Mouse (Mus musculus): Measurements from ENCODE around the gene Syngr2.
"Not testable (repeated sequence)": the region's sequence is repeated elsewhere in the genome, so short reads cannot be mapped to it uniquely, and the experiment has no call there.

Gene Syngr2

DNA sequence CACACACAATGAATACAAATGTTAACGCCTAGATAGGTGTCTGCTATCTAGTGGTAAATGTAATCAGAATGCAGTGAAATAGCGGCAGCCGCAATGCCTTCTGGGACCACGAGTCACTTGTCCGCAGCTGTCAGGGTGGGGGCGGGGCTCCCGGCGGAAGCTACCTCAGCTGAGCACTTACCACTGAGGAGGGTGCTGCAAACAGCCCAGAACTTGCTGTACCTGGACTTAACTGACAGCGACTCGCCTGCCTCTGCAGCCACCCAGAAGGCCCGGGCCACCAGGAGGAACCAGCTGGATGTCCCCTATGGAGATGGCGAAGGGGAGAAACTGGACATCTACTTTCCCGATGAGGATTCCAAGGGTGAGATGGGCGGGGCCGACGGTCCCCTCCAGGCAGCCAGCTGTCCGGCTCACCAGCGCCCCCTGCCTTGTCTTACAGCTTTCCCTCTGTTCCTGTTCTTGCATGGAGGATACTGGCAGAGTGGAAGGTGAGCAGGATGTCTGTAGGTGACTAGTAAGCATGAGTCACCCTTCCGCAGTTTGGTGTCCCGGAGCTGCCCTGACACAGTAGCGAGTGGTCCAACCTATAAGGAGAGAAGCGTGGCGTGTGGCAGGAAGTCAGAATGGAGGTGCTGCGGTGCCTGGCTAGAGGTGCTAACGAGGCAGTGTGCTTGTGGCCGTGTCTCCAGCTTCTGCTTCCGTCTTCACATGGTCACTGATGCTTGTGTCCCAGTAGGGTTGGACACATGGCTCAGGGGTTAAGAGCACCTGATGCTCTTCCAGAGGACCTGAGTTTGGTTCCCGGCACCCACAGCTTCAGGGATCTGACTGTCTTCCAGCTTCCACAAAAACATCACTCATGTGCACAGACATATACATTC is 22.9 kb downstream of the Syngr2 start:
- peak; percentile 97 for DNase-seq (ENCODE audit: low read depth, low spot score)

DNA sequence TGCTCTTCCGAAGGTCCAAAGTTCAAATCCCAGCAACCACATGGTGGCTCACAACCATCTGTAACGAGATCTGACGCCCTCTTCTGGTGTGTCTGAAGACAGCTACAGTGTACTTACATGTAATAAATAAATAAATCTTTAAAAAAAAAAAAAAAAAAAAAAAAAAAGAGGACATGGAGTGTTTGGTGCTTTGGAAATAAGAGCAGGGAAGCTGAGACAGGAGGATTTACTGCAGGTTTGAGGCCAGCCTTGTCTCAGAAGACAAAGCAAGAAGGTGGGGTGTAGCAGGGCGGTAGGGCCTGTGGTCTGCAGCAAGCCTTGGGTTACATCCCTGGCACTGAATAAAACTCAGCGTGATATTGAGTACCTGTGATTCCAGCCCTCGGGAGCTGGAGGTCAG is 24.0 kb downstream of the Syngr2 start:
- not testable (repeated sequence) for DNase-seq (ENCODE audit: low read depth, low spot score)

DNA sequence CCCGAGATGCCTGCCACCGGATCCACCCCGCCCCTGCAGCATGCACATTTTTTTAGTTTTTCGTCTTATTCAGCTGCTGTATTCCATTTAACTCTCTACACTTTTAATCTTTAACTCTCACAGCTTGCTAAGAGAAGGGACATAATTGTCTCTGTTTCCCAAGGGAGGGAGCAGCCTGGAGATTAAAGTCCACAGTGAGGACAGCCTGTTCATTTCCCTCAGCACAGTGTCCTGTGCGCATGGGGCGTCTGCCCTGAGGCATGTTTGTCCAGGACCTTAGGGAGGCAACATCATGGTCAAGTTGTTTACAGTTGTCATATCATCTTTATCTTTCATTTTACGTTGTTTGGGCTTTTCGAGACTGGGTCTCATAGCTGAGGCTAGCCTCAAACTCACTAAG is 24.6 kb downstream of the Syngr2 start:
- DNase-seq (ENCODE audit: low read depth, low spot score), result no peak

DNA sequence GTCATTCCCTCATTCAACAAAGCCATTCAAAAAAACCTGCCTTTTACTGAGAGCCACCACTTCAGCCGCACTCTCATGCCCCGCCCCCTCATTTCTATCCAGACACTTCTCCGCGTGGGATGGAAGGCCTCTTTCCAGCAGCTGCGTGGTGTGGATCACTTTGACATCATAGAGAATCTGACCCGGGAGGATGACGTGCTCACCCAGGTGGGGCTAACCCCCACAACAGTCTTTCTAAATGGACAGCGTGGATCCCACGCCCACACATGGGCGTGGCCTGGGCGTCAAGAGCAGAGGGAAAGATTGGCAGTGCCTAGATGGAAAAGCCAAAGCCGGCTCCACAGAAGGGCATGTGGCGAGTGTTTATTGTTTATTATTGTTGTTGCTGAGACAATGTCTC is 26.8 kb downstream of the Syngr2 start:
- DNase-seq (ENCODE audit: low read depth, low spot score), result peak; percentile 73

DNA sequence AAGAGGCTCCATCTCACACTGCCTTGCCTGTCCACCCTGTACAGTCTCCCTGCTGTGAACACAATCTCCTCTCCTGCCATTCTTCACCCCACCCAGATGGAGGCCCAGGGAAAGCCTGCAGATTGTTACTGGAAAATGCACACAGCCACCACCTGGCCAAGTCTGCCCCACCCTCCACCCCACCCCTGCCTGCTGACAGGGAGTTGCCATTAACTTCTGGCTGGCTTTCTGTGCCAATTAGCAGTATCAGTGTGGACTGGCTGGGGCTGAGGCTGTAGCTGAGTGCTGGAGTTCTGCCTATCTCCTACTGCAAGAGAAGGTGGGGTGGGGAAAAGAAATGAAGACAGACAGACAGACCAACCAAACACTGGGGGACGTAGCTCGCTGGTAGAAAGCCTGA is 29.1 kb downstream of the Syngr2 start:
- DNase-seq (ENCODE audit: low read depth, low spot score), result no peak

DNA sequence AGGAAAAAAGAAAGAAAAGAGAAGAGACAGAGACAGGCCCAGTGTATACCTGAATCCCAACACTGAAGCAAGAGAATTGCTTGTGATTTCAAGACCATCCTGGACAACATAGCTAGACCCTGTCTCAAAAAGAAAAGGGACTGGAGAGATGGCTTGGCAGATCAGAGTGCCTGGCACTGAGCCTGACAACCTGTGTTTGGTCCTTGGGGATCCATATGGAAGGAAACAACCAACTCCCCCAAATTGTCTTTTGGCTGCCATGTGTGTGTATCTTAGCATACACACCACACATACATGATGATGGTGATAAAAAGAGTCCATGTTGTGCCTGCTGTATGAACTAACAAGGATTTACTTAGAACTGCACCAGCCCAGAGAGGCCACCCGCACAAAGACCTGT is 29.6 kb downstream of the Syngr2 start:
- DNase-seq (ENCODE audit: low read depth, low spot score), result no peak

DNA sequence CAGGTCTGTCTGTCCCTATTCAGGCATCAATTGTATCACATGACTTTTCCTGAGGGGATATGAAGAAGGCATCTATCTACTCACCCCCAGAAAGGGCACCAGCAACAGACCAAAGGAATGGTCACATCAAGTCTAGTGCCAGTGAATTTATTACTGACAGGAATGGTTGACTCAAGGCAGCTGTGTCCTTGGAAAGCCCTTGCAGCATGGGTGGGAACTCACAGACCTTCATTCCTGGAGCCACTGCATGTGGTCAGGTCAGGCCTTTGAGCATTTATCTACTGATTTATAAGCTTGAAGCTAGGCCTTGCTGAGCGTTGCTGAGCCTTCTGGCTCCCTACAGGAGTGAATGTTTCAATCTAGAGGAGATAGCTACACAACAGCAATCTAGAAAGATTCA is 31.4 kb downstream of the Syngr2 start:
- DNase-seq (ENCODE audit: low read depth, low spot score), result no peak

DNA sequence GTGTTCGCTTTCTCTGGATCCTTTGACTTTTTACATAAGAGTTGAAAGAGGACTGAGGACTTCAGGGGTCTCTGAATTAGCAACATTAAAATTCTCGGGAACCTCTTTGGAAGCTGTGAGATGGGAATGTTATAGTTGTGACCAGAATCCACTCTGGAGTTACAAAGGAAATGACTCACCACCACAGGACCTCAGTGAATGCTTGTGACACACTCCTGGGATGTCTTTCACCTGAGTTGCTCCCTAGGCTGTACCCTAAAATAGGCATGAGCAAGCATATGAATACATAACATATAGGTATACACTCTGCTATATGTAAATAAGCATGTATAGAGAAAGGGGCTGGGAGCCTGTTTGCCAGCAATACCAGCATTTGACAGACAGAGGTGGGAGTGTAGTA is 34.0 kb downstream of the Syngr2 start:
- no peak for DNase-seq (ENCODE audit: low read depth, low spot score)

DNA sequence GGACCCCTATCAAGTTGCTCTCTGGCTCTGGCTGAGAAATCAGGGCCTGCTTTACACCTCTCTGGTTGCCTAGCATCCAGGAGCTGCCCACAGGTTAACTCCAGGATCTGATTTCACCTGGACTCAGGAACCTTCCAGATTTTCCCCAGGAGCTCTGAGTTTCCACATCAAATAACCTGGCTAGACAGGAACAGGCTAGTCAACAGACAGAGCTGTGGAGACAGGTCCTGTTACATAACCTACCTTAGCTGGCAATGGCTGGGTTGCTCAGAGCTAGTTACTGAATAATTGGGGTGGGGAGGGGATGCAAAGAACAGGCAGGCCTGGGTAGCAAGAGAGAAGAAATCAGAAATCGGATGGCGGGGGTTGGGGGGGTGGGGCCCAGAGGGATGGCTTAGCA is 35.5 kb downstream of the Syngr2 start:
- DNase-seq (ENCODE audit: low read depth, low spot score), result no peak

DNA sequence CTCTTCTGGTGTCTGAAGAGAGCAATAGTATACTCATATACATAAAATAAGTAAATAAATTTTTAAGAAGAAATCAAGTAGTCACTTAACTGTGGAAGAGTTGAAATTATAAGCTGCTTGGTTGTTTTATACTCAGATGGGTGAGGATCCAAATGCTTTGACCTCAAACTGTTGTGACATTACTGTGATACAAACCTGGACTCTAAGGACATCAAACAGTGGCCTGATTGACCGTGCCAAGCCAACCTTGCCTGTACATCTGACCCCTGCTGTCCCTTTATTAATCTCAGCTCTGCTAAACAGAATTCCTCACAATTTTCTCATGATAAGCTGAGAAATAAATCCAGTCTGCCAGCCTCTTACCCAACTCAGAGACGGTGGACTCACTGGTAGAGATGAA is 36.2 kb downstream of the Syngr2 start:
- no peak for DNase-seq (ENCODE audit: low read depth, low spot score)

DNA sequence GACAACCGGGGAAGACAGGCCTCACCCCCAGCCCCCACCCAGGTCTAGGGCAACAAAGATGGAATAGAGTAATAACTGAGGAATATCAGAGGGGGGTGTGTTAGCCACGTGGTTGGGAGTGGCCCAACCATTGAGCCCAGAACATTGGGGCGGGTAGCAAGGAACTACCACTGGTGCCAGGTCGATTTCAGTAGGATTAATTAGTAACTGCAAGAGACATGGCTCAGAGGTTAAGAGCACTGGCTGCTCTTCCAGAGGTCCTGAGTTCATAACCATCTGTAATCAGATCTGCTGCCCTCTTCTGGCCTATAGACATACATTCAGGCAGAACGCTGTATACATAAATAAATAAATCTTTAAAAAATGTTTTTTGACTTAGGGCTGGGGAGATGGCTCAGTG is 37.2 kb downstream of the Syngr2 start:
- no peak for DNase-seq (ENCODE audit: low read depth, low spot score)

DNA sequence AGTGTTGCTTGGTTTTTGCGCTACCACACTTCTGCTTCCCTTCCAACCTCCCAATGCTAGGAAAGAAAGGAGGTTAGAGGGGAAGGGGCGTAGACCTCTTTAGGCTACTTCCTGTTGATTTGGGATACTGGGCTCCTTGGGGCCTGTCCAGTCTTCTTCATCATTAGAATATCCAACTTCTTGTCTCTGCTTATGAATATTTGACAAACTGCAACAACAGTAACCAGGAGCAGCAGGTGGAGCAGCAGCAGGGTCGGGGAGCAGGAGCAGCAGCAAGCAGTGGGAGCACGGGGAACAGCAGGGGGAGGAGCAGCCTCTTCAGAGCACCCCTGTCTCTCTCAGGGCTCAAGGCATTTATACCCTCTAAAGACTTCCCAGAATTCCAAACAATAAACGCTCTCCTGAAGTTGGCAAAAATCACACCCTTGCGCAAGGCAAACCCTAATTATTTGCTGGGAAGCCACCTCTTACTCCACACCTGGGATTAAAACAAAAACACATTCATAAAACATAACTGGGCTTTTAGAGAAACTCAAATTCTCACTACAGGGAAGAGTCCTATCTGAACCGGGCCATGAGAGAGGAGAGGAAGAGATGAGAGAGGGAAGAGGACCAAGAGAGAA is 38.2 kb downstream of the Syngr2 start:
- DNase-seq (ENCODE audit: low read depth, low spot score), result no peak

DNA sequence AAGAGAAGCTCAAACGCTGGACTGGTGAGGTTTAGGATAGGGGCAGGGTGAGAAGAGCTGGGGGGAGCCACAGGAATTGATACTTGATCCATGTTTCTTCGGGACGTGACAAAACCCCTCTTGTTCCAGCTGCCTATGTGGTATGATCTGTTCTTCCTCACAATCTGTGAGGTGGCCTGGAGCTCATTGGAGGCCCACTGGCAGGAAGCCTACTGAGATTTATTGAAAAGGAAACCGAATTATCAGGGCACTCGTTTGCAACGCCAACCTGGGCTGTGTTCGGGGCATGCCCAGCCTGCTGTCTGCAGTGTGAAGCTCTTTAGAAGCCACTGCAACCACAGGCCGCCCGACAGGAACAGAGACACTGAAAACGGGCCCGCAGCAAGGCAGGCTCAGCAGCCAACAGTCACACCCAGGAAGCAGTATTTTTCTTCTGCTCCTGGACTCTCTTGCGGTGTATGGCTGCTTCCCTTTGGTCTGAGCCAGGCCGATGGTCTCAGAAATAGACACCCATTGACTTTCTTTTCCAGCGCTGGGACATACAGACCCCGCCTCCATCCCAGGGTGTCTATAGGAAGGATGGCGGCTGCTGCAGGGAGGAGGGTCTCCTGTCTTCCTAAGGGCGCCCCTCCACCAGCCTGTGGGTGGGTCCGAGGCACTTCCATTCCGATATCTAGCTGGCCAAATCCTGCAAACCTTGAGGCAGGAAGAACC is 39.0 kb downstream of the Syngr2 start:
- DNase-seq (ENCODE audit: low read depth, low spot score), result no peak

DNA sequence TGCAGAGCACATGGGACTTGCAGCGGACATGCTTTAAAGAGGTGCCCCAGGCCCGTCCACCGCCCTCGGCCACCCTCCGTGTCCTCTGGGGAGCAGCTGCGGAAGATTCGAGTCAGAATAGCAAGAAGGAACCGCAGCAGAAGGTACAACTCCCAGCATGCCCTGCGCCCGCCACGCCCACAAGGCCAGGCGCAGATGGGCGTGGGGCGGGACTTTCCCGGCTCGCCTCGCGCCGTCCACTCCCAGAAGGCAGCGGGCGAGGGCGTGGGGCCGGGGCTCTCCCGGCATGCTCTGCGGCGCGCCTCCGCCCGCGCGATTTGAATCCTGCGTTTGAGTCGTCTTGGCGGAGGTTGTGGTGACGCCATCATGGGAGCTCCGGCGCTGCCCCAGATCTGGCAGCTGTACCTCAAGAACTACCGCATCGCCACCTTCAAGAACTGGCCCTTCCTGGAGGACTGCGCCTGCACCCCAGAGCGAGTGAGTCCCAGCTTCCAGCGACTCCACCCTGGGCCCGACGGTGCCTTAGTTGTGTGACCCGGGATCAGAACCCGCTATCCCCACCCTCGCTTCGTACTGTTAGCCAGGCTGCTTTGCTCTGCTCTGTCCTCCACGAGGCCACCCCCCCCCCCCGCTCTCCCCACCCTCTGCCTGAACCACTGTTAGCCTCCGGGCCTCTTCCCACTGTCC is 39.7 kb downstream of the Syngr2 start, which contains the start of gene Birc5:
Gene Birc5, plus strand, starts transcription at position 267 of the 687 bp plus-strand sequence.
- DNase-seq (ENCODE audit: low read depth, low spot score), result peak; percentile 97

DNA sequence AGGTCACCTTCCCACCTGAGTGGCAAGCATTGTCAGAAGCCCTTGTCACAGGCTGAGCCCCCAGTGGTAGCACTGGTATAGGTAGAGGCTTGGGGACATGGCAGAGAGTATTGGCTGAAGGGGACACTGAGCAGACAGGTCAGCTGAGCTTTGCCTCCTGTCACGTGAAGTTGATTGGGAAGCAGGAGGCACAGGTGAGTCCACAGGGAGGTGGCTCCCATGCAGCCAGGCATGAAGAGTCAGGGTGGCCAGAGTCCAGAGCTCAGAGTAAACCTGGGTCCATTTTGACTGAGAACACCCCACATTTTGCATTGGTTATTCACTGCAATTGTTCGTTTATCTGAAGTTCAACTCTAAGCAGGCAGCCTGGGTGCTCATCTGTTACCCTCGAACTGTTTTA is 43.4 kb downstream of the Syngr2 start:
- DNase-seq (ENCODE audit: low read depth, low spot score), result no peak

DNA sequence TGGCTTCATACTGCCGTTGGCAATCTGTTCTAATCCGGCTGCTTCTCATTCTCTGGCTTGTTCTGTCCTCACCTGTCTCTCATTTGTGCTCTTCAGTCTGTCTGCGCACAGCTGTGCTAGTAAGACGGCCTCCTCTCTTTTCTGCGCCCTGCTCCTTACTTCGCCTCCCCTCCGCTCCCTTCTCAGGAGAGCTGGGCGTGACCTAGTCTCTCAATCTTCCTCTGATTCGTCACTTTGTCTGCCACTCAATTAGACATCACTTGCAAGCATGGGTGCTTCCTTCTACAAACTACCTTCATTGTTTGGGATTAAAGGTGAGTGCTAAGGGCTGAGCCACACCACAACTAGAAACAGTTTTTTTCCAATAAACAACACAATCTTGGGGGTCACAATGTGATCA is 44.8 kb downstream of the Syngr2 start:
- DNase-seq (ENCODE audit: low read depth, low spot score), result no peak

DNA sequence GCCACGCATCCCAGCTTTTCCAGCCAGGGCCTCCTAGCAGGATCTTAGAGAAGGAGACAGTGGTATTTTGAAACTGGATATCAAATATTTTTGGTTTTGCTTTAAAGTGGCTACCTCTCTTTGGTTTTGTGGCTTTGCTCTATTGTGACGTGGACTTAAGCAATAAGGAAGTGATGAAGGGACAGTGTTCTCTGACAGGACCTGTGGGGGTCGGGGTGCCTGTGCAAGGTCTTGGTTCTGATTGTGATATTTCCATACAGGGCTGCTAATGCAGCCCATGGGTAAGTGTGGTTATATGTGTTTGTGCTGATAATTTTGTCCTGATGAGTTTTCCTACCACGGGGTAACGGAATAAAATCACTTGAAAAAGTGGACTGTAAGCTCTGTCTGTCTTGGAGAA is 45.9 kb downstream of the Syngr2 start:
- DNase-seq (ENCODE audit: low read depth, low spot score), result no peak

DNA sequence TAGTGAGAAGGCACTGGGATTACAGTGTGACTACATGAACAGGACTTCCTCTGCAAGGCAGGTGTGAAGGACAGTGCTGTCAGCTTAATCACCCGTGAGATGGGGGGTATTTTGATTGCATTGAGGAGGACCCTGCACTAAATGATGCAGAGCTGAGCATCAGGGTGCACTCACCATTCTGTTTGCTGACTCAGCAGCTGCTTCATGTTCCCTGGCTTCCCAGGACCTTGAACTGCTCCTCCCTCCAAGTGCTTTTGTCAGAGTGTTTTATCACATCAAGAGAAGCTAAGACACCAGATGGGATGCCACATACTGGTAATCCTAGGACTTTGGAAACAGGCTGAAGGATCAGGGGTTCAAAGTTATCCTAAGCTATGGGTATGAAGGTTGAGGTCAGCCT is 46.5 kb downstream of the Syngr2 start:
- no peak for DNase-seq (ENCODE audit: low read depth, low spot score)

DNA sequence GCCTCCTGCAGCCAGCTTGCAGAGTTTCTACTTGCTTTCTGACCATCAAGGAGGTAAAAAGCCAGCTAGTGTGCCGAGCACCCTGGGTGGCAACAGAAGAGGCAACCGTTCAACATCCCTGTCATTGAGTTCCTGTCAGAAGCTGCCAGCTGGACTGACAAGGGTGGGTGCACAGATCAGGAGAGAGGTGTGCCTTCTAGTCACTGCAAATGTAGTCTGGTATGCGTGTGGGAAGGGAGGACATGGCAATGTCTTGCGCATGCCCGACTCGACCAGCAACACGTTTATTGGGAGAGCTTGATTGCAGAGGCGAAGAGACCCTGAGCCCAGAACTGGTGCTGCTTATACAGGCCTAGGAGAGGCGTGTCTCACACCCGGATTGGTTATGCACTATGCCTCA is 48.0 kb downstream of the Syngr2 start:
- DNase-seq (ENCODE audit: low read depth, low spot score), result no peak

DNA sequence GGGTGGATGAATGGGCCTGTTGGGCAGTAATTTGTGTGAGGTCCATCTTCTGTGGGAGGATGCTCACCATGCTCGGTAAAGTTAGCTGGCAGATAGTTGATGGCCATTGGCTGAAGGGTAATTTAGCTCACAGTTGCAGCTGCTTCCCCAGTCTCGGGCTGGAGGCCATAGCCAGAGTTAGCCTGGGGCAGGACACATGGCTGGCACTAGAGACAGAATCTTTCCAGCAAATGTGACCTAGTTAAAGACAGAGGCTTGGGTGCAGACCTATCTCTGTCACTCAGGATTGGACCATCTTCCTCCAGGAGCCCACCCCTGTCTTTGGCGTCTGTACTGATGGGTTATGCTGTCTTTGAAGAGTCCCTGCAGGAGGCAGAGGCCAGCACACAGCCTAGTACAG is 48.9 kb downstream of the Syngr2 start:
- no peak for DNase-seq (ENCODE audit: low read depth, low spot score)

DNA sequence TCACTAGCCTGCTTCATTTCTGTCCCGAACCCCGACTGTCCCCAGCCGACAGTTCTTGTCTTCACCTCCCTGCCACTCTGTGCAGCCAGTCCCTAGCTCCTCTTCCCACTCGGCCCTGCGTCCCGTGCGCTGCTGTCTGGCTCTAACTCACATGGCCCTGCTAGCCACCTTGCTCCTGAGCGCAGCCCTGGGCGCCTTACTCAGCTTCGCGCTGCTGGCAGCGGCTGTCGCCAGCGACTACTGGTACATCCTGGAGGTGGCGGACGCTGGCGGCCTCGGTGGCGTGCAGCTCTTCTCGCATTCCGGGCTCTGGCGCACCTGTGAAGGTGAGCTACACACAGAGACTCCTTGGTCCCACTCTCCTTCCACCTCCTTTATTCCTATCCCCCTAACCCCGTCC is 51.1 kb downstream of the Syngr2 start, which contains the start of gene Tmem235:
Gene Tmem235, plus strand, starts transcription at position 152 of the 400 bp plus-strand sequence.
- DNase-seq (ENCODE audit: low read depth, low spot score), result no peak

All from WW6 (cell line).